Mouse (Mus musculus) kidney, embryonic 14.5 days (tissue): Measurements from ENCODE around the gene Antxr2. TPM values are rescaled to one million over a fixed set of nuclear protein-coding genes. Genes with fewer than 3 reads are reported as not detected.

ENCODE experiments used
- ATAC-seq: fragments of 200-750 bp; cut with Nextera tagmentation; 2 replicates; pipeline ENCODE4 v1.8.0; 2017; ENCODE audit warnings: moderate number of reproducible peaks, mild to moderate bottlenecking, moderate TSS enrichment, moderate library complexity; ENCODE audit not compliant: low FRiP score, low TSS enrichment
- H3K27ac ChIP-seq: fragments of 300-500 bp; sonication (generic); 2 replicates; pipeline ENCODE4 v1.5.1; 2014; ENCODE audit warnings: low read depth, mild to moderate bottlenecking, low read length, moderate library complexity, mixed read lengths
- H3K27me3 ChIP-seq: fragments of 300-500 bp; sonication (generic); 2 replicates; pipeline ENCODE4 v1.6.1; 2014; ENCODE audit warnings: mild to moderate bottlenecking, low read length; ENCODE audit not compliant: control insufficient read depth, insufficient read depth
- H3K36me3 ChIP-seq: fragments of 300-500 bp; sonication (generic); 2 replicates; pipeline ENCODE4 v1.6.1; 2014; ENCODE audit warnings: low read length, mixed read lengths; ENCODE audit not compliant: control insufficient read depth, insufficient read depth
- H3K4me1 ChIP-seq: fragments of 300-500 bp; sonication (generic); 2 replicates; pipeline ENCODE4 v1.6.1; 2014; ENCODE audit warnings: low read length, mixed read lengths; ENCODE audit not compliant: control insufficient read depth, insufficient read depth
- H3K4me2 ChIP-seq: fragments of 300-500 bp; sonication (generic); replicated peaks from 2 replicates; pipeline ENCODE4 v1.6.1; 2014; ENCODE audit warnings: low read depth, mild to moderate bottlenecking, low read length
- H3K4me3 ChIP-seq: fragments of 300-500 bp; sonication (generic); 2 replicates; pipeline ENCODE4 v1.5.1; 2014; ENCODE audit warnings: mild to moderate bottlenecking, low read length
- H3K9ac ChIP-seq: fragments of 300-500 bp; sonication (generic); 2 replicates; pipeline ENCODE4 v1.6.1; 2014; ENCODE audit warnings: low read depth, mild to moderate bottlenecking, low read length, moderate library complexity
- H3K9me3 ChIP-seq: fragments of 300-500 bp; sonication (generic); 2 replicates; pipeline ENCODE4 v1.6.1; 2016; ENCODE audit warnings: low read length; ENCODE audit not compliant: control insufficient read depth
- WGBS: fragments of 180-500 bp; shearing (Covaris S2); extraction: QIAGEN DNeasy Blood & Tissue Kit; methylation state at CpG from one replicate; pipeline ENCODE4 v1.1.7; 2014; 5-methylcytosine and 5-hydroxymethylcytosine counted together
- polyA plus RNA-seq: library from polyadenylated mRNA; unstranded; fragments of >200 nt; fragmentation: Nextera tagmentation; extraction: Ambion mirVana; gene quantifications from 2 replicates; pipeline ENCODE4 v1.2.1, GENCODE M21; 2014

Gene Antxr2
- polyA plus RNA-seq, 1 experiment from 2014 or later = 18.5 TPM

GRCm38 (mm10) chr5:97881421-97881820, 149.4 kb downstream of the Antxr2 start:
- WGBS = 85% methylated on average over 2 of the region's 2 CpGs
- Histone ChIP-seq H3K27me3 (no peaks in the 10 kb centered on the region), H3K4me3 (no peak overlapping the region), H3K36me3 (peaks cover 12% of the 10 kb centered on the region), H3K9me3 (no peaks in the 10 kb centered on the region), H3K9ac (no peak overlapping the region), H3K4me2 (no peak overlapping the region), H3K27ac (no peak overlapping the region), H3K4me1 (no peaks in the 10 kb centered on the region)
- ATAC-seq = no peak

DNA sequence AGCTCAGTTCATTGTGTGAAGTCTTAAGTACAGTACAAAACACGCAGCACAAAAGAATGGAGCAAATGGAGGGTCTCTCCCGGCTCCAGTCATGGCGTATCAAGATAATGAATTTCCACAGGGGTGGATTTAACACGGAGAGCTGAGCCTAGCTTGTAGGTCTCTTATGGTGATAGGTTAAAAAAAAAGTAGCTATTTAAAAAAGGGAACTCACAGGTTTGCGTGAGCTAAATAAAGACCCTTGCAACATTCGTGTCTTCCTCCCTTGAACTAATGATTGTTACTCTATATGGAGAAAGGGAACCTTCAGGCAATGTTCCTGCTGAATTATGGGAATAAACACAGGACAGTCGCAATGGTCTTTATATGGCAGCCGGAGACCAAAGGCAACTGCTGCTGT, 150.7 kb downstream of the Antxr2 start:
- Histone ChIP-seq H3K9ac (no peak overlapping the region), H3K36me3 (peaks cover 5% of the 10 kb centered on the region), H3K9me3 (no peaks in the 10 kb centered on the region), H3K4me2 (no peak overlapping the region), H3K4me3 (no peak overlapping the region), H3K27me3 (no peaks in the 10 kb centered on the region), H3K4me1 (no peaks in the 10 kb centered on the region), H3K27ac (no peak overlapping the region)
- no peak for ATAC-seq
- 91% methylated on average over 8 of the region's 8 CpGs for WGBS

GRCm38 (mm10) chr5:97878871-97879270, 152.0 kb downstream of the Antxr2 start:
- ATAC-seq = no peak
- no peaks in the 10 kb centered on the region for H3K9me3 ChIP-seq
- H3K4me2 ChIP-seq = no peak overlapping the region
- H3K4me1 ChIP-seq = no peaks in the 10 kb centered on the region
- 73% methylated on average over 3 of the region's 3 CpGs for WGBS
- H3K9ac ChIP-seq = no peak overlapping the region
- no peak overlapping the region for H3K27ac ChIP-seq
- no peak overlapping the region for H3K4me3 ChIP-seq
- no peaks in the 10 kb centered on the region for H3K36me3 ChIP-seq
- H3K27me3 ChIP-seq = no peaks in the 10 kb centered on the region

GRCm38 (mm10) chr5:97878215-97878794, 152.5 kb downstream of the Antxr2 start:
- no peak overlapping the region for H3K27ac ChIP-seq
- H3K9me3 ChIP-seq = no peaks in the 10 kb centered on the region
- no peak overlapping the region for H3K9ac ChIP-seq
- no peak overlapping the region for H3K4me3 ChIP-seq
- no peaks in the 10 kb centered on the region for H3K4me1 ChIP-seq
- no peaks in the 10 kb centered on the region for H3K36me3 ChIP-seq
- H3K4me2 ChIP-seq = no peak overlapping the region
- ATAC-seq = no peak
- no peaks in the 10 kb centered on the region for H3K27me3 ChIP-seq
- WGBS = 79% methylated on average over 1 of the region's 1 CpGs

DNA sequence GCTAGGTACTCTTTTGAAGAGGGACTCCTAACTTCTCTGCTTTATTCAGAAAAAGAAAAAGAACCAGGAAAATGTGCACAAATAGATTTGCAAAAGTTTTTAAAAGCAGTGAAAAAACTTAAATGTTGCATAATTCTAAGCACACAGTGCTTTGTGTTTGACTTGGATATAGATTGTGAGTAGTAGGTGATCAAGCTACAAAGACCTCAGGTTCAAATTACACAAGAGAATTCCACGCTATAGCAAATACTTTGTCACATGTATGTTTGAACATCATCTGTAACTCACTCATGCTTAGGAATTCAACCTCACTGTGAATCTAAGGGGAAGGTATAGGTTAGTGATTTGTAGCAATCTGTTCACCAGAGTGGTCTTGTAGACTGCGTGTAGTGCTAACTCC, 153.9 kb downstream of the Antxr2 start:
- ATAC-seq = no peak
- H3K27ac ChIP-seq = no peak overlapping the region
- no peaks in the 10 kb centered on the region for H3K9me3 ChIP-seq
- H3K36me3 ChIP-seq = no peaks in the 10 kb centered on the region
- WGBS = 90% methylated on average over 2 of the region's 2 CpGs
- no peak overlapping the region for H3K9ac ChIP-seq
- H3K27me3 ChIP-seq = no peaks in the 10 kb centered on the region
- no peak overlapping the region for H3K4me2 ChIP-seq
- H3K4me3 ChIP-seq = no peak overlapping the region
- no peaks in the 10 kb centered on the region for H3K4me1 ChIP-seq

GRCm38 (mm10) chr5:97867921-97868320, 162.9 kb downstream of the Antxr2 start:
- no peak for ATAC-seq
- no peaks in the 10 kb centered on the region for H3K4me1 ChIP-seq
- no peak overlapping the region for H3K4me2 ChIP-seq
- H3K9me3 ChIP-seq = no peaks in the 10 kb centered on the region
- H3K27me3 ChIP-seq = no peaks in the 10 kb centered on the region
- H3K36me3 ChIP-seq = no peaks in the 10 kb centered on the region
- H3K4me3 ChIP-seq = no peak overlapping the region
- H3K27ac ChIP-seq = no peak overlapping the region
- no peak overlapping the region for H3K9ac ChIP-seq
- 82% methylated on average over 2 of the region's 2 CpGs for WGBS

GRCm38 (mm10) chr5:97866975-97867374, 163.9 kb downstream of the Antxr2 start:
- H3K27me3 ChIP-seq = no peaks in the 10 kb centered on the region
- no peak overlapping the region for H3K27ac ChIP-seq
- H3K36me3 ChIP-seq = no peaks in the 10 kb centered on the region
- H3K4me1 ChIP-seq = no peaks in the 10 kb centered on the region
- H3K9me3 ChIP-seq = no peaks in the 10 kb centered on the region
- 93% methylated on average over 3 of the region's 3 CpGs for WGBS
- no peak overlapping the region for H3K4me3 ChIP-seq
- no peak overlapping the region for H3K9ac ChIP-seq
- no peak overlapping the region for H3K4me2 ChIP-seq
- no peak for ATAC-seq

DNA sequence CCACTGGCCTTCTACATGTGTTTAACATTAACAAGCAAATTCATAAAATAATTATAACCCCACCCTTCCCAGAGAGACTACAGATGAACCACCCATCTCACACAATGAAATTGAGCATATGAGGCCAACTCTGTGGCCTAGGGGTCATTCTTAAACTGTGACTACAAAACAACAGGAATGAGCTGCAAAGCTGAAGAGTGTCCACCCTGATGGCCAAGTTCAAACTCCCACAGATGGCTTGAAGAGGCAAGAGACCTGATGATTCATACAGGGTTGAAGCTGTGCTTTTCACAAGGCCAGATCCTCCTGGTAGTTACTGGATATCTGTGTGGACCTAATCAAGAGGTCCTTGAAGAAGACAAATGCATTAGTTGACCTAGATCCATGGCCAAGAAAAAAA, 173.7 kb downstream of the Antxr2 start:
- Histone ChIP-seq H3K9me3 (no peaks in the 10 kb centered on the region), H3K4me3 (no peak overlapping the region), H3K36me3 (no peaks in the 10 kb centered on the region), H3K27ac (no peak overlapping the region), H3K27me3 (no peaks in the 10 kb centered on the region), H3K4me2 (no peak overlapping the region), H3K4me1 (no peaks in the 10 kb centered on the region), H3K9ac (no peak overlapping the region)
- ATAC-seq = no peak

DNA sequence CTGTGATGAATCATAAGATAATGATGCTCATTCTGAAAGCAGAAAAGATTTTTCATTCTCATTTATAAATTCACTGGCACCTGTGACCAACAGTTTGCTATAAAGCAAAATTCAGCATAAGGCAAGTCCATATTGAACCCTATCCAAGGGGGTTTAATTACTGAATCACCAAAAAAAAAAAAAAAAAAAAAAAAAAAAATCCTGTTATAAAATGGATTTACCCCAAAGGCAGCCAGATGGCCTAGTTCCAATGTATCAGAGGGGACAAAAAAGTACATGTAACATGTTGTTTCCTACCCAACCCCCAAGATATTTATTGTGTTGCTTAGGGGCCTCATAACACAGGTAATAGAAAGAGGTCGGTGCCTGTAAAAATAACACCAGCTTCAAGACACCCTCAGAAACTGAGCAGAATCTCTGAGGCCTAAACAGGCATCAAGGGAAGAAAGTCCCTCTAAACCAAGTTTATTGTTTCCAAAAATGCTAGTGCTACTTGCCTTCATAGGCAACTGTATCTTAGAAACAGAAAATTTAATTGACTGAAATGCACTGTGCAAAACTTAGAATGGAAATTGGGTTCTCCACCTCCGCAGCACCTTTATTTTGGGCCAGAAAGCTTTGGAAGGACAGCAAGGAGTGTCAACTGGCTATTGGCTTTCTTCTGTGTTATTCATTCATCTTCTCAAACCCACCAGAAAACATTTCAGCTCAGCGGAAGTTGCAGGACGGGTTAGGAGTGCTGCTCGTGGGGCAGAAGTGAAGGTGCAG, 178.7 kb downstream of the Antxr2 start:
- Histone ChIP-seq H3K9ac (no peak overlapping the region), H3K4me1 (no peaks in the 10 kb centered on the region), H3K36me3 (no peaks in the 10 kb centered on the region), H3K27ac (no peak overlapping the region), H3K4me3 (no peak overlapping the region), H3K27me3 (no peaks in the 10 kb centered on the region), H3K9me3 (no peaks in the 10 kb centered on the region), H3K4me2 (no peak overlapping the region)
- ATAC-seq = no peak
- 93% methylated on average over 5 of the region's 5 CpGs for WGBS
